Mouse (Mus musculus): ENCODE measurements at regions not wholly inside any gene's neighbourhood (a gene's known extent, or its start where the extent isn't known, plus 50 kb on each side); places are given as distances from the start of the nearest gene placed in this dataset.

- Histone ChIP-seq H3K4me1 (ENCODE audit: control insufficient read depth, insufficient read depth, low read length) (no peaks in the 10 kb centered on the region), H3K4me3 (replicated peaks; ENCODE audit: control insufficient read depth, low read depth, low read length) (no peak overlapping the region), H3K27ac (ENCODE audit: control insufficient read depth, insufficient read depth, low read depth, low read length, poor library complexity) (no peak overlapping the region)
- 67% methylated on average over 4 of the region's 4 CpGs for WGBS
- TF ChIP-seq CTCF (IDR thresholded peaks at IDR 0.05; ENCODE audit: control insufficient read depth, insufficient read depth, low read length) = no peak
- TF ChIP-seq POLR2A (IDR thresholded peaks at IDR 0.05; ENCODE audit: borderline replicate concordance, control insufficient read depth, low read depth, low read length) = no peak
These were observed 154.4 kb downstream of the Cxxc4 start for GRCm38 (mm10) chr3:134390472-134391336.

- 67% methylated on average over 4 of the region's 4 CpGs for WGBS
- no peaks in the 10 kb centered on the region for H3K4me1 ChIP-seq (ENCODE audit: control insufficient read depth, insufficient read depth, low read length)
- no peak for TF ChIP-seq CTCF (IDR thresholded peaks at IDR 0.05; ENCODE audit: control insufficient read depth, insufficient read depth, low read length)
- no peak for TF ChIP-seq POLR2A (IDR thresholded peaks at IDR 0.05; ENCODE audit: borderline replicate concordance, control insufficient read depth, low read depth, low read length)
- H3K27ac ChIP-seq (ENCODE audit: control insufficient read depth, insufficient read depth, low read depth, low read length, poor library complexity) = no peak overlapping the region
- H3K4me3 ChIP-seq (replicated peaks; ENCODE audit: control insufficient read depth, low read depth, low read length) = no peak overlapping the region
These were observed 164.3 kb downstream of the Cxxc4 start for GRCm38 (mm10) chr3:134400395-134401090.

GRCm38 (mm10) chr3:134415606-134416328, 179.5 kb downstream of the Cxxc4 start:
- 74% methylated on average over 17 of the region's 17 CpGs for WGBS
- Histone ChIP-seq H3K4me1 (ENCODE audit: control insufficient read depth, insufficient read depth, low read length) (no peaks in the 10 kb centered on the region), H3K4me3 (replicated peaks; ENCODE audit: control insufficient read depth, low read depth, low read length) (no peak overlapping the region), H3K27ac (ENCODE audit: control insufficient read depth, insufficient read depth, low read depth, low read length, poor library complexity) (no peak overlapping the region)
- TF ChIP-seq CTCF (IDR thresholded peaks at IDR 0.05; ENCODE audit: control insufficient read depth, insufficient read depth, low read length) = no peak
- no peak for TF ChIP-seq POLR2A (IDR thresholded peaks at IDR 0.05; ENCODE audit: borderline replicate concordance, control insufficient read depth, low read depth, low read length)

GRCm38 (mm10) chr3:134427633-134428032, 191.3 kb downstream of the Cxxc4 start:
- WGBS = 85% methylated on average over 3 of the region's 3 CpGs
- Histone ChIP-seq H3K4me3 (replicated peaks; ENCODE audit: control insufficient read depth, low read depth, low read length) (no peak overlapping the region), H3K27ac (ENCODE audit: control insufficient read depth, insufficient read depth, low read depth, low read length, poor library complexity) (no peak overlapping the region), H3K4me1 (ENCODE audit: control insufficient read depth, insufficient read depth, low read length) (no peaks in the 10 kb centered on the region)
- TF ChIP-seq POLR2A (IDR thresholded peaks at IDR 0.05; ENCODE audit: borderline replicate concordance, control insufficient read depth, low read depth, low read length) (no peak), CTCF (IDR thresholded peaks at IDR 0.05; ENCODE audit: control insufficient read depth, insufficient read depth, low read length) (no peak)

GRCm38 (mm10) chr3:134466611-134467010, 230.3 kb downstream of the Cxxc4 start:
- WGBS = 73% methylated on average over 1 of the region's 1 CpGs
- H3K4me1 ChIP-seq (ENCODE audit: control insufficient read depth, insufficient read depth, low read length) = no peaks in the 10 kb centered on the region
- no peak overlapping the region for H3K4me3 ChIP-seq (replicated peaks; ENCODE audit: control insufficient read depth, low read depth, low read length)
- TF ChIP-seq POLR2A (IDR thresholded peaks at IDR 0.05; ENCODE audit: borderline replicate concordance, control insufficient read depth, low read depth, low read length) (no peak), CTCF (IDR thresholded peaks at IDR 0.05; ENCODE audit: control insufficient read depth, insufficient read depth, low read length) (no peak)
- no peak overlapping the region for H3K27ac ChIP-seq (ENCODE audit: control insufficient read depth, insufficient read depth, low read depth, low read length, poor library complexity)

- H3K4me1 ChIP-seq (ENCODE audit: control insufficient read depth, insufficient read depth, low read length) = no peaks in the 10 kb centered on the region
- H3K4me3 ChIP-seq (replicated peaks; ENCODE audit: control insufficient read depth, low read depth, low read length) = no peak overlapping the region
- no peak overlapping the region for H3K27ac ChIP-seq (ENCODE audit: control insufficient read depth, insufficient read depth, low read depth, low read length, poor library complexity)
- 75% methylated on average over 2 of the region's 2 CpGs for WGBS
- no peak for TF ChIP-seq POLR2A (IDR thresholded peaks at IDR 0.05; ENCODE audit: borderline replicate concordance, control insufficient read depth, low read depth, low read length)
- TF ChIP-seq CTCF (IDR thresholded peaks at IDR 0.05; ENCODE audit: control insufficient read depth, insufficient read depth, low read length) = no peak
These were observed 251.0 kb downstream of the Cxxc4 start for GRCm38 (mm10) chr3:134487280-134487679.

GRCm38 (mm10) chr3:134489966-134490543, 253.8 kb downstream of the Cxxc4 start:
- WGBS = 84% methylated on average over 5 of the region's 5 CpGs
- Histone ChIP-seq H3K4me3 (replicated peaks; ENCODE audit: control insufficient read depth, low read depth, low read length) (no peak overlapping the region), H3K27ac (ENCODE audit: control insufficient read depth, insufficient read depth, low read depth, low read length, poor library complexity) (no peak overlapping the region), H3K4me1 (ENCODE audit: control insufficient read depth, insufficient read depth, low read length) (no peaks in the 10 kb centered on the region)
- no peak for TF ChIP-seq CTCF (IDR thresholded peaks at IDR 0.05; ENCODE audit: control insufficient read depth, insufficient read depth, low read length)
- TF ChIP-seq POLR2A (IDR thresholded peaks at IDR 0.05; ENCODE audit: borderline replicate concordance, control insufficient read depth, low read depth, low read length) = no peak

Measured in bone marrow, adult 2 months (tissue).